Mouse (Mus musculus) liver, embryonic 14.5 days (tissue): Measurements from ENCODE around the gene Lamtor2. TPM values are rescaled to one million over a fixed set of nuclear protein-coding genes. Genes with fewer than 3 reads are reported as not detected.

Source experiments
- ATAC-seq: fragments of 200-750 bp; cut with Nextera tagmentation; 2 replicates; pipeline ENCODE4 v1.8.0; 2017; ENCODE audit warnings: moderate number of reproducible peaks, mild to moderate bottlenecking, moderate library complexity; ENCODE audit not compliant: insufficient read depth
- DNase-seq, 3 experiments: peaks; one replicate each; pipeline ENCODE4 v3.0.0-alpha.2; 2012 to 2013; ENCODE audit warnings: low read depth in 3 of 3, low spot score in 3 of 3
- H3K27ac ChIP-seq: fragments of 300-500 bp; sonication (generic); 2 replicates; pipeline ENCODE4 v1.5.1; 2014; ENCODE audit warnings: moderate library complexity, mild to moderate bottlenecking, control low read depth, inconsistent platforms
- H3K27me3 ChIP-seq: fragments of 300-500 bp; sonication (generic); 2 replicates; pipeline ENCODE4 v1.6.1; 2014; ENCODE audit warnings: mild to moderate bottlenecking, low read length, moderate library complexity; ENCODE audit not compliant: control insufficient read depth, insufficient read depth
- H3K36me3 ChIP-seq: fragments of 300-500 bp; sonication (generic); replicated peaks from 2 replicates; pipeline ENCODE4 v1.6.1; 2014; ENCODE audit warnings: low read depth; ENCODE audit not compliant: control insufficient read depth, insufficient read depth
- H3K4me1 ChIP-seq, 2 experiments: fragments of 200-500 bp in 1 of 2; fragments of 300-500 bp in 1 of 2; sonication (generic) in 1 of 2; replicated peaks; 2 replicates each; pipeline ENCODE4 v1.6.1; 2012 to 2014; ENCODE audit warnings: antibody characterized with exemption in 1 of 2, inconsistent platforms in 1 of 2, low read length in 1 of 2; ENCODE audit not compliant: control insufficient read depth in 2 of 2, insufficient read depth in 2 of 2
- H3K4me2 ChIP-seq: fragments of 300-500 bp; sonication (generic); 2 replicates; pipeline ENCODE4 v1.6.1; 2014; ENCODE audit warnings: low read depth, mild to moderate bottlenecking, control low read depth, moderate library complexity
- H3K4me3 ChIP-seq, 2 experiments: fragments of 200-500 bp in 1 of 2; fragments of 300-500 bp in 1 of 2; sonication (generic) in 1 of 2; 2 replicates each; pipeline ENCODE4 v1.5.1; 2012 to 2014; ENCODE audit warnings: low read depth in 2 of 2, low read length in 2 of 2, mild to moderate bottlenecking in 2 of 2, control low read depth in 1 of 2, inconsistent platforms in 1 of 2, moderate library complexity in 1 of 2; ENCODE audit not compliant: insufficient read depth in 1 of 2
- H3K9ac ChIP-seq: fragments of 300-500 bp; sonication (generic); replicated peaks from 2 replicates; pipeline ENCODE4 v1.6.1; 2014; ENCODE audit warnings: mild to moderate bottlenecking, control low read depth, moderate library complexity
- H3K9me3 ChIP-seq: fragments of 300-500 bp; sonication (generic); 2 replicates; pipeline ENCODE4 v1.6.1; 2016; ENCODE audit warnings: low read length, mixed read lengths; ENCODE audit not compliant: control insufficient read depth
- CTCF ChIP-seq: IDR thresholded peaks from 2 replicates; pipeline ENCODE4 v1.5.1; 2016; ENCODE audit warnings: antibody characterized with exemption, low read depth, control low read depth
- EP300 ChIP-seq: IDR thresholded peaks from 2 replicates; pipeline ENCODE4 v1.6.1; 2016; ENCODE audit warnings: antibody characterized with exemption, low read depth
- WGBS: fragments of 180-500 bp; shearing (Covaris S2); extraction: QIAGEN DNeasy Blood & Tissue Kit; methylation state at CpG from one replicate; pipeline ENCODE4 v1.1.7; 2014; ENCODE audit not compliant: insufficient replicate concordance; 5-methylcytosine and 5-hydroxymethylcytosine counted together
- polyA plus RNA-seq, 2 experiments: library from polyadenylated mRNA; depleted of rRNA in 1 of 2; stranded (reverse) in 1 of 2; unstranded in 1 of 2; fragments of >200 nt; fragmentation: Nextera tagmentation in 1 of 2; extraction: Ambion mirVana in 1 of 2; gene quantifications; 2 replicates each; pipeline versions ENCODE4 v1.2.1 to v1.2.3; 2012 to 2014

Gene Lamtor2
- polyA plus RNA-seq, 2 experiments: 62.0 to 73.1 TPM

GRCm38 (mm10) chr3:88543651-88544410, 9.0 kb downstream of the Lamtor2 start:
- WGBS: 34% methylated on average over 5 of the region's 5 CpGs
- ATAC-seq: no peak

GRCm38 (mm10) chr3:88543174-88543573, 9.7 kb downstream of the Lamtor2 start:
- no peaks in the 10 kb centered on the region for H3K9me3 ChIP-seq
- ATAC-seq (no peak), DNase-seq (no peak)
- no peaks in the 10 kb centered on the region for H3K27me3 ChIP-seq
- no peak overlapping the region for H3K4me2 ChIP-seq
- no peak overlapping the region for H3K9ac ChIP-seq
- no peaks in the 10 kb centered on the region for H3K36me3 ChIP-seq
- peaks cover 3 to 13% of the 10 kb centered on the region in 2 experiments; a peak in 1 of 4 replicates for H3K4me1 ChIP-seq
- TF ChIP-seq EP300 (no peak), CTCF (no peak)
- 69% methylated on average over 8 of the region's 8 CpGs for WGBS
- no peak overlapping the region for H3K27ac ChIP-seq
- no peak overlapping the region for H3K4me3 ChIP-seq

More at GRCm38 (mm10) chr3:88543651-88544410, 9.0 kb downstream of the Lamtor2 start:
- no peaks in the 10 kb centered on the region for H3K36me3 ChIP-seq
- H3K9me3 ChIP-seq: no peaks in the 10 kb centered on the region
- no peak overlapping the region for H3K9ac ChIP-seq
- peaks cover 3 to 13% of the 10 kb centered on the region in 2 experiments; a peak in 1 of 4 replicates for H3K4me1 ChIP-seq
- TF ChIP-seq CTCF: no peak
- no peak overlapping the region for H3K4me3 ChIP-seq
- no peak overlapping the region for H3K4me2 ChIP-seq
- no peak overlapping the region for H3K27ac ChIP-seq
- no peak for DNase-seq
- H3K27me3 ChIP-seq: no peaks in the 10 kb centered on the region

GRCm38 (mm10) chr3:88542486-88542885, 10.4 kb downstream of the Lamtor2 start:
- Histone ChIP-seq H3K4me2 (no peak overlapping the region), H3K27ac (no peak overlapping the region), H3K4me1 (peaks cover 3 to 13% of the 10 kb centered on the region in 2 experiments; a peak in 1 of 4 replicates), H3K9me3 (no peaks in the 10 kb centered on the region), H3K27me3 (no peaks in the 10 kb centered on the region), H3K4me3 (no peak overlapping the region), H3K9ac (no peak overlapping the region), H3K36me3 (no peaks in the 10 kb centered on the region)
- TF ChIP-seq CTCF (no peak), EP300 (no peak)
- DNase-seq (no peak), ATAC-seq (no peak)
- WGBS: 64% methylated on average over 4 of the region's 4 CpGs

DNA sequence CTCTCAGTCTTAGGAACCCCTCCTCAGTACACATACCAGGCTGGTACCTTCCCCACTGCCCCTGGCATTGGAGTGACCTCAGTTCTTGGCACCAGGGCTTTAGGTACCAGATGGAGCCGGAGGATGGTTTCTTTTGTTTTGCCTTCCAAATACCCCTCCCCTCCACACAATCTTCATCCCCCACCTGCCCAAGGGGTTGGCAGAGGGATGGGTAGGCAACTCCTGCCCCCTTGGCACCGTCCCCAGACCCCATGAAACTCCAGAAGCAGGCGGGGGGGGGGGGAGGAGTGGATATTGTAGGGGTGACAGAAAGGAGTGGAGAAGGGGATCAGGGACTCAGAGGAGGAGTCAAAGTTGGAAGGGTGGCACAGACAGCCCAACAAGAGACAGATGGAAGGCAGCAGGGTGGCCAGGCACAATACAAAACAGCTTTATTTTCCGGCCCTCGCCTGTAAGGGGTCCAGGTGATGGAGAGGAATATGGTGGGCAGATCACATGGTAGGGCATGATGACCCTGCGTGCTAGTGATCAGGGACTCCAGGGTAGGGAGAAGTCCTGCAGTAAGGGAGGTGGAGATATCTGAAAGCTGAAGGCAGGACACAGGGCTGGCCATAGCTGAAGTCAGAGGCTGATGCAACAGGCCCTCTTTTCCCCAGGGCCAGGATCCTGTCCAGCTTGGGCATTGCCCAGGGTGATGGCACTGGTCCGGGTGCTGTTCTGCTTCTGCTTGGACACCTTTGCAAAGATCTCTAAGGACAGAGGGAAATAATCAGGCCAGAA, 11.1 kb downstream of the Lamtor2 start:
- Histone ChIP-seq H3K4me3 (no peak overlapping the region), H3K36me3 (no peaks in the 10 kb centered on the region), H3K9ac (no peak overlapping the region), H3K4me2 (no peak overlapping the region), H3K27me3 (no peaks in the 10 kb centered on the region), H3K9me3 (no peaks in the 10 kb centered on the region), H3K27ac (no peak overlapping the region), H3K4me1 (peaks cover 0 to 12% of the 10 kb centered on the region in 2 experiments; a peak in 3 of 4 replicates)
- TF ChIP-seq EP300 (no peak), CTCF (no peak)
- WGBS: 69% methylated on average over 7 of the region's 7 CpGs
- DNase-seq (no peak), ATAC-seq (no peak)

GRCm38 (mm10) chr3:88540085-88540484, 12.8 kb downstream of the Lamtor2 start:
- 68% methylated on average over 5 of the region's 5 CpGs for WGBS
- no peaks in the 10 kb centered on the region for H3K36me3 ChIP-seq
- no peaks in the 10 kb centered on the region for H3K27me3 ChIP-seq
- ATAC-seq: no peak
- no peak overlapping the region for H3K27ac ChIP-seq
- no peak overlapping the region for H3K9ac ChIP-seq
- no peak overlapping the region for H3K4me3 ChIP-seq
- no peaks in the 10 kb centered on the region for H3K9me3 ChIP-seq
- no peak for DNase-seq
- H3K4me2 ChIP-seq: no peak overlapping the region
- H3K4me1 ChIP-seq: peaks cover 5 to 15% of the 10 kb centered on the region in 2 experiments
- TF ChIP-seq CTCF: no peak
- no peak for TF ChIP-seq EP300
